Mouse (Mus musculus): Measurements from ENCODE around the gene Igfals. TPM values are rescaled to one million over a fixed set of nuclear protein-coding genes. Genes with fewer than 3 reads are reported as not detected.

Igfals gene
- total and polyA plus RNA-seq, 3 experiments = 0.10 to 0.16 TPM; not detected in 1

DNA sequence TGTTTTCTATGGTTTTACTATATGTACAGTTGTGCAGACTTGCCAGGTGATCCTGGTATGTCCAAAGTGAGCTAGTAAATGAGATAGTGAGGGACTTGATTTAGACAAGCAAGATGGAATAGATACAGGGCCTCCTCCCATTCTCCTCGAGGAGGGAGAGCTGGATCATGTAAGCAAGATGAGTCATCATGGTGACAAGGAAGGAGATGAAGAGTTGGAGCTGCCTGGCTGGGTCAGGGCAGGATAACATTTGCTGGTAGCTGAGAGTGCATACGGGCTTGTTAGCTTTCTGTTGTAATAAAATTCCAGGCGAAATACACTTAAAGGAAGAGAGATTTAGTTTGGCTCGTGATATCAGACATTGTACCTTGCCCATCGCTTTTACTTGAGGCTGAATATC is 25.5 kb upstream of the Igfals start:
- TF ChIP-seq CTCF (IDR thresholded peaks at IDR 0.05; ENCODE audit: low read depth, low read length) (no peak), GATA1 (IDR thresholded peaks at IDR 0.05; ENCODE audit: borderline replicate concordance, low read length) (no peak), GATA2 (IDR thresholded peaks at IDR 0.05; ENCODE audit: borderline replicate concordance, low read depth, low read length) (no peak), TAL1 (conservative IDR thresholded peaks at IDR 0.05; ENCODE audit: low read depth, low read length) (no peak), POLR2AphosphoS5 (IDR thresholded peaks at IDR 0.05; ENCODE audit: insufficient replicate concordance, low read depth, low read length) (no peak)
- Histone ChIP-seq H3K4me3 (ENCODE audit: low read depth, low read length) (no peak overlapping the region), H3K27me3 (ENCODE audit: insufficient read depth, low read length) (peaks cover 16% of the 10 kb centered on the region), H3K36me3 (replicated peaks) (peaks cover 7% of the 10 kb centered on the region), H3K9me3 (replicated peaks) (no peaks in the 10 kb centered on the region), H3K4me1 (ENCODE audit: insufficient read depth, low read depth, low read length) (peaks cover 7% of the 10 kb centered on the region)
- no peak for ATAC-seq (ENCODE audit: extremely low read depth, insufficient number of reproducible peaks, low FRiP score, poor library complexity, severe bottlenecking)
- DNase-seq (ENCODE audit: low spot score) = no peak

DNA sequence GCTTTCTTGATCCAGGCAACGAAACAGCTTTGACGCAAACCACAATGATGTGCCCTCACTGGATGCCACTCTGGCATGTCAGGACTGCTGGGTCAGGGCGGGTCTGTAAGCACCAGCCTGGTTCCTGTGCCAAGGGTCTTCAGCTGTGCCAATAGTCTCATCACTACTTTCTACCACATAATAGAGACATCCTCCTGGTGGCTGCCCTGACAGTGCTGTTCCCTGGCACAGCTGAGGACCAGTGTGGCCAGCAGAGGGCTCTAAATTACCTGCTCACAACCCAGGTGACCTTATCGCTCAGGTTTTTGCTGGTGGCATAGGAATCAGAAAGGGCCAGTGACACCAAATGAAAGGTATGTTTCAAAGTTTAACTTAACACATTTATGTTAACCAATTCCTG is 24.7 kb upstream of the Igfals start:
- DNase-seq (ENCODE audit: low spot score) = no peak
- no peak for ATAC-seq (ENCODE audit: extremely low read depth, insufficient number of reproducible peaks, low FRiP score, poor library complexity, severe bottlenecking)
- peaks cover 11% of the 10 kb centered on the region for H3K27me3 ChIP-seq (ENCODE audit: insufficient read depth, low read length)
- H3K4me3 ChIP-seq (ENCODE audit: low read depth, low read length) = no peak overlapping the region
- peaks cover 7% of the 10 kb centered on the region for H3K4me1 ChIP-seq (ENCODE audit: insufficient read depth, low read depth, low read length)
- H3K36me3 ChIP-seq (replicated peaks) = peaks cover 9% of the 10 kb centered on the region
- H3K9me3 ChIP-seq (replicated peaks) = no peaks in the 10 kb centered on the region
- TF ChIP-seq POLR2AphosphoS5 (IDR thresholded peaks at IDR 0.05; ENCODE audit: insufficient replicate concordance, low read depth, low read length) = no peak
- TF ChIP-seq GATA1 (IDR thresholded peaks at IDR 0.05; ENCODE audit: borderline replicate concordance, low read length) = no peak
- TF ChIP-seq TAL1 (conservative IDR thresholded peaks at IDR 0.05; ENCODE audit: low read depth, low read length) = no peak
- no peak for TF ChIP-seq CTCF (IDR thresholded peaks at IDR 0.05; ENCODE audit: low read depth, low read length)
- TF ChIP-seq GATA2 (IDR thresholded peaks at IDR 0.05; ENCODE audit: borderline replicate concordance, low read depth, low read length) = no peak

DNA sequence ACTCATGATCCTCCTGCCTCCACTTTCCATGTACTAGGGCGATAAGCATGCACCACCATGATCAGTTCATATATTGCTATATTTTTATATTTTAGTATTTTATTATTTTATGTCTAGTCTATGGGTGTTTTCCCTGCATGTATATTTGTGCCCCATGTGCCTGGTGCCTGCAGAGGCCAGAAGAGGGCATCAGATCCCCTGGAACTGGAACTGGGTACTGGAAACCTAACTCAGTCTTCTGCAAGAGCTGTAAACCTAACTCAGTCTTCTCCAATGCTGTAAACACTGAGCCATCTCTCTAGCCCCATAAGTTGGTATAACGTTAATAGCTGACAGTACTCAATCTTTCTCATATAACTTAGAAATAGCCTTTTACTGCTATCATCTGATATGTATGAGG is 23.2 kb upstream of the Igfals start:
- TF ChIP-seq TAL1 (conservative IDR thresholded peaks at IDR 0.05; ENCODE audit: low read depth, low read length) (no peak), GATA2 (IDR thresholded peaks at IDR 0.05; ENCODE audit: borderline replicate concordance, low read depth, low read length) (no peak), GATA1 (IDR thresholded peaks at IDR 0.05; ENCODE audit: borderline replicate concordance, low read length) (no peak), POLR2AphosphoS5 (IDR thresholded peaks at IDR 0.05; ENCODE audit: insufficient replicate concordance, low read depth, low read length) (no peak), CTCF (IDR thresholded peaks at IDR 0.05; ENCODE audit: low read depth, low read length) (no peak)
- ATAC-seq (ENCODE audit: extremely low read depth, insufficient number of reproducible peaks, low FRiP score, poor library complexity, severe bottlenecking) = no peak
- peaks cover 6% of the 10 kb centered on the region; the same call in 1 of the 2 replicates for H3K27me3 ChIP-seq (ENCODE audit: insufficient read depth, low read length)
- no peak overlapping the region for H3K4me3 ChIP-seq (ENCODE audit: low read depth, low read length)
- H3K9me3 ChIP-seq (replicated peaks) = no peaks in the 10 kb centered on the region
- peaks cover 7% of the 10 kb centered on the region for H3K4me1 ChIP-seq (ENCODE audit: insufficient read depth, low read depth, low read length)
- H3K36me3 ChIP-seq (replicated peaks) = peaks cover 17% of the 10 kb centered on the region
- DNase-seq (ENCODE audit: low spot score) = no peak

DNA sequence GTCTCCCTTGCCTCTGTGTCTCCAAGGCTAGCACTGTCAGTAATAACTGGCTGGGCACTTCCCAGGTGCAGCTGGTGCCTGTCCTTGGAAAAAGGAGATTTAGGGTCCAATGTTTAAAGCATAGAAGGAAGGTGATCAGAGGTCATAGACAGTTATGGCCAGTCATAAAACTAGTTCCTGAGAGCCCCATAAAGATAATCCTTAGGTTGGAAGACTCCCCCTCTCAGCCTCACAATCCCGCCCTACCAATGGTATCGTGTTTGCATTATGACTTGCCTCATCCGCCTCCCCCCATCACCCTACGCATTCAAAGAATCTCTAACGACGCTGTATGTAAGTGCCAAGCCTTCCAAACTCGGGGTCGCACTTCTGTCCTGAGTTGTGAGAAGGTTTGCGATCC is 21.3 kb upstream of the Igfals start:
- DNase-seq (ENCODE audit: low spot score) (no peak), ATAC-seq (ENCODE audit: extremely low read depth, insufficient number of reproducible peaks, low FRiP score, poor library complexity, severe bottlenecking) (no peak)
- H3K27me3 ChIP-seq (ENCODE audit: insufficient read depth, low read length) = peaks cover 6% of the 10 kb centered on the region; the same call in 1 of the 2 replicates
- TF ChIP-seq TAL1 (conservative IDR thresholded peaks at IDR 0.05; ENCODE audit: low read depth, low read length) = no peak
- no peak for TF ChIP-seq CTCF (IDR thresholded peaks at IDR 0.05; ENCODE audit: low read depth, low read length)
- no peak for TF ChIP-seq GATA1 (IDR thresholded peaks at IDR 0.05; ENCODE audit: borderline replicate concordance, low read length)
- TF ChIP-seq POLR2AphosphoS5 (IDR thresholded peaks at IDR 0.05; ENCODE audit: insufficient replicate concordance, low read depth, low read length) = no peak
- TF ChIP-seq GATA2 (IDR thresholded peaks at IDR 0.05; ENCODE audit: borderline replicate concordance, low read depth, low read length) = no peak
- H3K9me3 ChIP-seq (replicated peaks) = no peaks in the 10 kb centered on the region
- H3K4me3 ChIP-seq (ENCODE audit: low read depth, low read length) = no peak overlapping the region
- H3K36me3 ChIP-seq (replicated peaks) = peaks cover 20% of the 10 kb centered on the region
- H3K4me1 ChIP-seq (ENCODE audit: insufficient read depth, low read depth, low read length) = peaks cover 13% of the 10 kb centered on the region

DNA sequence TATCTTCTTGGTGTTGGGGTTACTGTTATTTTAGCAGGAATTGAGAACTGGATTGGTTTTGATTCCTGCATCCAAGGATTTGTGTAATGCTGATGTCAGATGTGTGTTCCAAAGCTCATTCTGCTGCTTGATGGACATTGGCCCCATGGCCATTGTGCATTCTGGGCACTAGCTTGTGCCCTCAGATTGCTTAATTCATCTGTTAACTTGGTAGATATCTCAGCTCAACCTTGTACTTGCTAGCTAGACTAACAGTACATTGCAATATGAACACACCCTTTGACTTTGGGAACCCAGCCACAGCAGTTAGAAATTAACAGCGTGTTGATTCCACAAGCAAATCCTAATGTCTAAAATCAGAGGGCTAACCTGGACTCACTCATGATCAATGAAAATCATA is 18.4 kb upstream of the Igfals start:
- Histone ChIP-seq H3K27me3 (ENCODE audit: insufficient read depth, low read length) (no peaks in the 10 kb centered on the region), H3K4me1 (ENCODE audit: insufficient read depth, low read depth, low read length) (peaks cover 15% of the 10 kb centered on the region), H3K4me3 (ENCODE audit: low read depth, low read length) (no peak overlapping the region), H3K36me3 (replicated peaks) (peaks cover 23% of the 10 kb centered on the region), H3K9me3 (replicated peaks) (no peaks in the 10 kb centered on the region)
- no peak for DNase-seq (ENCODE audit: low spot score)
- TF ChIP-seq CTCF (IDR thresholded peaks at IDR 0.05; ENCODE audit: low read depth, low read length) = no peak
- TF ChIP-seq GATA2 (IDR thresholded peaks at IDR 0.05; ENCODE audit: borderline replicate concordance, low read depth, low read length) = no peak
- ATAC-seq (ENCODE audit: extremely low read depth, insufficient number of reproducible peaks, low FRiP score, poor library complexity, severe bottlenecking) = no peak

DNA sequence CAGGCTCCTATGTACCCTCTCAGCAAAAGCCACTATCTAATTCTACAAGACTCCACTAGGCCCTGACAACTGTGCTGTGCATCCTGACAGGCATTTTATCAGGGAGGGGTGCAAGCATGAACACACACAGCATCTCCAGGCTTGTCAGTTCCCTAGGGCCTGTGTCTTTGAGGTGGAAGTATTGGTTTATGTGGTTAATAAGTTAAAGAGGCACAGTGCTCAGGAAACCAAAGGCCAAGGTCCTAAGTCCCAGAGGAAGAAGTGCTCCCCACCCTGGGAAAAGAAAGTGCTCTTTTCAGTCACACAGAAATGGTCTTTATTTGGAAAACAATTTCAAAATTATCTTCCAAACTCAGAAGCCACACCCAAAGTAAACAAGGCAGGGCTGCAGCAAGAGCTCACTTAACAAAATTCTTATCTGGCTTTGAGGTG is 17.2 kb upstream of the Igfals start:
- Histone ChIP-seq H3K4me1 (ENCODE audit: insufficient read depth, low read depth, low read length) (peaks cover 17% of the 10 kb centered on the region), H3K4me3 (ENCODE audit: low read depth, low read length) (peak overlapping the region; percentile 81), H3K9me3 (replicated peaks) (no peaks in the 10 kb centered on the region), H3K36me3 (replicated peaks) (peaks cover 34% of the 10 kb centered on the region), H3K27me3 (ENCODE audit: insufficient read depth, low read length) (no peaks in the 10 kb centered on the region)
- ATAC-seq (ENCODE audit: extremely low read depth, insufficient number of reproducible peaks, low FRiP score, poor library complexity, severe bottlenecking) (no peak), DNase-seq (ENCODE audit: low spot score) (no peak)
- TF ChIP-seq GATA1 (IDR thresholded peaks at IDR 0.05; ENCODE audit: borderline replicate concordance, low read length) = no peak
- no peak for TF ChIP-seq GATA2 (IDR thresholded peaks at IDR 0.05; ENCODE audit: borderline replicate concordance, low read depth, low read length)
- TF ChIP-seq CTCF (IDR thresholded peaks at IDR 0.05; ENCODE audit: low read depth, low read length) = no peak
- TF ChIP-seq TAL1 (conservative IDR thresholded peaks at IDR 0.05; ENCODE audit: low read depth, low read length) = no peak
- TF ChIP-seq POLR2AphosphoS5 (IDR thresholded peaks at IDR 0.05; ENCODE audit: insufficient replicate concordance, low read depth, low read length) = no peak

DNA sequence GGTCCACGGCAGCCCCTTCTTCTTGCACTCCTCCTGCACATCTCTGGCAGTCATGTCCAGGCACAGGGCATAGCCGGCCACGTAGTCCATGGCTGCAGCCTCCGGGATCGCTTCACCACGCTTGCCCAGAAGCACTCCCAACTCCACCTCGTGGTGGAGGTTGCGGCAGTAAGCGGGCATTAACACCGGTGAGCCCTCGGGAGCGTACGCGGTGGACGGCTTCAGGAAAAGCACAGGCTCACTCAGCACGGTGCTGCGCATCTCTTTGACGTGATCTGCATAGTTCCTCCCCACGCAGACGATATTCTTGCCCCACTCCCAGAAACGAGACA is 16.1 kb upstream of the Igfals start:
- Histone ChIP-seq H3K36me3 (replicated peaks) (peaks cover 39% of the 10 kb centered on the region), H3K9me3 (replicated peaks) (no peaks in the 10 kb centered on the region), H3K4me1 (ENCODE audit: insufficient read depth, low read depth, low read length) (peaks cover 17% of the 10 kb centered on the region), H3K27me3 (ENCODE audit: insufficient read depth, low read length) (no peaks in the 10 kb centered on the region), H3K4me3 (ENCODE audit: low read depth, low read length) (peak overlapping the region; percentile 81)
- DNase-seq (ENCODE audit: low spot score) (no peak), ATAC-seq (ENCODE audit: extremely low read depth, insufficient number of reproducible peaks, low FRiP score, poor library complexity, severe bottlenecking) (no peak)
- TF ChIP-seq TAL1 (conservative IDR thresholded peaks at IDR 0.05; ENCODE audit: low read depth, low read length) (no peak), POLR2AphosphoS5 (IDR thresholded peaks at IDR 0.05; ENCODE audit: insufficient replicate concordance, low read depth, low read length) (peak; percentile 83; the same call in 1 of the 2 replicates), GATA2 (IDR thresholded peaks at IDR 0.05; ENCODE audit: borderline replicate concordance, low read depth, low read length) (no peak), GATA1 (IDR thresholded peaks at IDR 0.05; ENCODE audit: borderline replicate concordance, low read length) (no peak), CTCF (IDR thresholded peaks at IDR 0.05; ENCODE audit: low read depth, low read length) (no peak)

Measured in G1E (cell line).